In the genomic region with DNA sequence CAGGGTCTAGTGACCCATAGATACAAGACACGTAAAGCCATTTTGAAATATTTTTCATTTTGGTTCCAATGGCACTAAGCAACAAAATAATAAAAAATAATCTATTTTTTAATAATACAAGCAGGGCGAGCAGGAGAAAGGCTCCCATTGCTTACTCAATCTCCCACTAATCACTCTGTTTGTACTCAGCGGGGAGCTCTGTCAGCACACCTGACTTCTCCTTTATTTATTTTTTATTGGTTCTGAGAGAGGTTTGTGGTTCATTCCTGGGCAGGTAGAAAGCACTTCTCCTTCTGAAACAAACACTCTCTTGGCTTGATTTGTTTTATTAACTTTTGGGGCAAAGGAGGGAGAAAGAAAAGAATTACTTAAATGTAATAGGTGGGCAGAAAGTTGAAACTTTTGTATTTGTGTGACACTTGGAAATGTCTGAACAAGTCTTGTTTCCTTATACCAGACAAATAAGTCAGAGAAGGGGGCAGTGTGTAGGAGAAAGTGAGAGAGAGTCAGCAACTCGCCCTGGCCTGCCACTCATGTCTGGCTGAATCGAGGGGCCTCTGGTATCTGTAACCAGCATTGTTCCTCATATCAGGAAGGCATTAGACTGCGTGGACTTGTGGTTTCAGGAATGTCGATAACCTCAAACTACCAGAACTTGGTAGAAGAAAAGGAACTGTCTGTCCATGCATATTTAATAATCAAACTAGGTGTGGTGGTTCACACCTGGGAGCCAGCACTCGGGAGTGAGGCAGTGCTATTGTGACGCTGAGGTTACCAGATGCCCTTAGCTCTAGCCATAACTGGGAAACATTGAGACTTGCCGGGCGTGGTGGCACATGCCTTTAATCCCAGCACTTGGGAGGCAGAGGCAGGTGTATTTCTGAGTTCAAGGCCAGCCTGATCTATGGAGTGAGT, we compare ENCODE assay signal across 19 mouse cellular contexts.
DNase-seq lines count a peak whose midpoint lies in the region; ATAC-seq and TF ChIP-seq lines count a peak whose summit lies in the region.
"Had no signal": no experiment of that assay in that cellular context is flagged by ENCODE, and none has a peak within 500 bp of the region (broad histone marks: within the 10 kb centered on the region; RNA-seq: fewer than 3 reads in every experiment).

No protein-coding gene starts in this region.

- no peaks in the 10 kb centered on the region for H3K27me3 ChIP-seq in lung, embryonic 14.5 days (ENCODE audit: insufficient read depth, low read length)
- H3K27me3 ChIP-seq in midbrain, embryonic 11.5 days (ENCODE audit: control insufficient read depth, insufficient read depth, low read length) = no peaks in the 10 kb centered on the region
- no peaks in the 10 kb centered on the region for H3K27me3 ChIP-seq in midbrain, embryonic 16.5 days (ENCODE audit: control insufficient read depth, insufficient read depth, low read depth, low read length)
- no peaks in the 10 kb centered on the region for H3K27me3 ChIP-seq in stomach, embryonic 16.5 days (ENCODE audit: control insufficient read depth, insufficient read depth, low read length)
- H3K27me3 ChIP-seq in hindbrain, embryonic 16.5 days (replicated peaks; ENCODE audit: control insufficient read depth, insufficient read depth, low read length) = no peaks in the 10 kb centered on the region
- H3K27me3 ChIP-seq: embryonic facial prominence, embryonic 13.5 days; forebrain, embryonic 12.5 days; hindbrain, embryonic 15.5 days; Patski had no signal

- no peaks in the 10 kb centered on the region for H3K9me3 ChIP-seq in lung, embryonic 14.5 days (ENCODE audit: low read depth, low read length)
- no peaks in the 10 kb centered on the region for H3K9me3 ChIP-seq in midbrain, embryonic 11.5 days (ENCODE audit: control insufficient read depth, low read length)
- no peaks in the 10 kb centered on the region for H3K9me3 ChIP-seq in midbrain, embryonic 16.5 days (replicated peaks; ENCODE audit: control insufficient read depth, low read length, poor library complexity, severe bottlenecking)
- no peaks in the 10 kb centered on the region for H3K9me3 ChIP-seq in stomach, embryonic 16.5 days (replicated peaks; ENCODE audit: control insufficient read depth, low read length)
- no peaks in the 10 kb centered on the region for H3K9me3 ChIP-seq in hindbrain, embryonic 16.5 days (ENCODE audit: control insufficient read depth, low read length)
- H3K9me3 ChIP-seq: embryonic facial prominence, embryonic 13.5 days; forebrain, embryonic 12.5 days; hindbrain, embryonic 15.5 days had no signal

- no peak overlapping the region for H3K27ac ChIP-seq in lung, embryonic 14.5 days (ENCODE audit: low read depth)
- no peak overlapping the region for H3K27ac ChIP-seq in midbrain, embryonic 11.5 days (ENCODE audit: low read depth, low read length)
- H3K27ac ChIP-seq in midbrain, embryonic 16.5 days (ENCODE audit: low read length) = no peak overlapping the region
- no peak overlapping the region for H3K27ac ChIP-seq in stomach, embryonic 16.5 days (ENCODE audit: low read length)
- no peak overlapping the region for H3K27ac ChIP-seq in hindbrain, embryonic 16.5 days (ENCODE audit: low read depth, low read length)
- H3K27ac ChIP-seq: embryonic facial prominence, embryonic 13.5 days; forebrain, embryonic 12.5 days; heart, adult 2 months; hindbrain, embryonic 15.5 days had no signal

- H3K4me3 ChIP-seq in lung, embryonic 14.5 days (ENCODE audit: low read depth, low read length) = no peak overlapping the region
- H3K4me3 ChIP-seq in midbrain, embryonic 11.5 days (ENCODE audit: low read depth, low read length) = no peak overlapping the region
- no peak overlapping the region for H3K4me3 ChIP-seq in midbrain, embryonic 16.5 days (ENCODE audit: low read depth, low read length)
- no peak overlapping the region for H3K4me3 ChIP-seq in stomach, embryonic 16.5 days (replicated peaks; ENCODE audit: low read length)
- no peak overlapping the region for H3K4me3 ChIP-seq in hindbrain, embryonic 16.5 days (ENCODE audit: low read length)
- H3K4me3 ChIP-seq: embryonic facial prominence, embryonic 13.5 days; forebrain, embryonic 12.5 days; heart, adult 2 months; hindbrain, embryonic 15.5 days had no signal

- DNase-seq in lung, embryonic 14.5 days = no peak
- no peak for DNase-seq in lung, postnatal 4 days
- peak; percentile 26 for DNase-seq in midbrain, embryonic 11.5 days (ENCODE audit: low spot score, missing footprints)
- DNase-seq in right cerebral cortex, adult 18-20 months = no peak
- DNase-seq: adrenal gland, adult 8-10 months; cerebellum, adult 11 months; cerebellum, adult 9-10 months; cerebellum, postnatal 25 days; gastrocnemius, postnatal 10 days; heart, adult 2 months had no signal

- no peaks in the 10 kb centered on the region for H3K4me1 ChIP-seq in lung, embryonic 14.5 days (ENCODE audit: insufficient read depth)
- no peaks in the 10 kb centered on the region for H3K4me1 ChIP-seq in midbrain, embryonic 11.5 days (ENCODE audit: control insufficient read depth, insufficient read depth, low read length)
- no peaks in the 10 kb centered on the region for H3K4me1 ChIP-seq in midbrain, embryonic 16.5 days (ENCODE audit: control insufficient read depth, insufficient read depth, low read length)
- H3K4me1 ChIP-seq in stomach, embryonic 16.5 days (ENCODE audit: control insufficient read depth, insufficient read depth, low read length) = no peaks in the 10 kb centered on the region
- H3K4me1 ChIP-seq in hindbrain, embryonic 16.5 days (ENCODE audit: control insufficient read depth, insufficient read depth, low read depth, low read length) = no peaks in the 10 kb centered on the region
- H3K4me1 ChIP-seq: embryonic facial prominence, embryonic 13.5 days; forebrain, embryonic 12.5 days; hindbrain, embryonic 15.5 days had no signal

- no peaks in the 10 kb centered on the region for H3K36me3 ChIP-seq in lung, embryonic 14.5 days (ENCODE audit: insufficient read depth)
- H3K36me3 ChIP-seq in midbrain, embryonic 11.5 days (ENCODE audit: control insufficient read depth, insufficient read depth, low read length) = no peaks in the 10 kb centered on the region
- H3K36me3 ChIP-seq in midbrain, embryonic 16.5 days (ENCODE audit: control insufficient read depth, insufficient read depth, low read length) = no peaks in the 10 kb centered on the region
- H3K36me3 ChIP-seq in stomach, embryonic 16.5 days (ENCODE audit: control insufficient read depth, insufficient read depth, low read length) = no peaks in the 10 kb centered on the region
- H3K36me3 ChIP-seq in hindbrain, embryonic 16.5 days (ENCODE audit: control insufficient read depth, insufficient read depth, low read length) = no peaks in the 10 kb centered on the region
- H3K36me3 ChIP-seq: embryonic facial prominence, embryonic 13.5 days; forebrain, embryonic 12.5 days; hindbrain, embryonic 15.5 days had no signal

- TF ChIP-seq CTCF in lung, embryonic 14.5 days (IDR thresholded peaks at IDR 0.05; ENCODE audit: low read depth) = no peak

- H3K9ac ChIP-seq in lung, embryonic 14.5 days = no peak overlapping the region
- no peak overlapping the region for H3K9ac ChIP-seq in midbrain, embryonic 11.5 days (ENCODE audit: low read length)
- H3K9ac ChIP-seq in midbrain, embryonic 16.5 days (ENCODE audit: low read depth, low read length) = no peak overlapping the region
- H3K9ac ChIP-seq in stomach, embryonic 16.5 days (ENCODE audit: low read length) = no peak overlapping the region
- no peak overlapping the region for H3K9ac ChIP-seq in hindbrain, embryonic 16.5 days (ENCODE audit: low read depth, low read length)
- H3K9ac ChIP-seq: embryonic facial prominence, embryonic 13.5 days; forebrain, embryonic 12.5 days; hindbrain, embryonic 15.5 days had no signal

- no peak overlapping the region for H3K4me2 ChIP-seq in lung, embryonic 14.5 days
- no peak overlapping the region for H3K4me2 ChIP-seq in midbrain, embryonic 11.5 days
- H3K4me2 ChIP-seq in midbrain, embryonic 16.5 days (ENCODE audit: low read length) = no peak overlapping the region
- H3K4me2 ChIP-seq in stomach, embryonic 16.5 days (ENCODE audit: low read depth, low read length) = no peak overlapping the region
- H3K4me2 ChIP-seq in hindbrain, embryonic 16.5 days (ENCODE audit: low read length) = no peak overlapping the region
- H3K4me2 ChIP-seq: embryonic facial prominence, embryonic 13.5 days; forebrain, embryonic 12.5 days; heart, embryonic 11.5 days; hindbrain, embryonic 15.5 days had no signal

- WGBS in lung, embryonic 14.5 days = 69% methylated on average over 11 of the region's 11 CpGs
- 87% methylated on average over 11 of the region's 11 CpGs for WGBS in midbrain, embryonic 11.5 days
- WGBS in midbrain, embryonic 16.5 days = 91% methylated on average over 11 of the region's 11 CpGs
- 67% methylated on average over 11 of the region's 11 CpGs for WGBS in stomach, embryonic 16.5 days
- WGBS in hindbrain, embryonic 16.5 days = 85% methylated on average over 11 of the region's 11 CpGs

- peak; percentile 70 for ATAC-seq in lung, embryonic 14.5 days (ENCODE audit: insufficient read depth)
- ATAC-seq in midbrain, embryonic 11.5 days (ENCODE audit: low FRiP score) = no peak
- ATAC-seq in midbrain, embryonic 16.5 days = no peak
- ATAC-seq in stomach, embryonic 16.5 days (ENCODE audit: insufficient read depth, low FRiP score) = peak; percentile 80; the same call in 1 of the 2 replicates
- no peak for ATAC-seq in hindbrain, embryonic 16.5 days
- ATAC-seq: forebrain, embryonic 16.5 days; Patski had no signal

Comparison
In these comparisons a context has a peak if more than half of its experiments do, and no peak if none do; other contexts are left out.
1. ATAC-seq: peak in lung, embryonic 14.5 days (single experiment) and stomach, embryonic 16.5 days (single experiment); none in midbrain, embryonic 11.5 days (single experiment), midbrain, embryonic 16.5 days (single experiment) and hindbrain, embryonic 16.5 days (single experiment).